Mouse (Mus musculus): ENCODE measurements around the gene Papss1. TPM values are rescaled to one million over a fixed set of nuclear protein-coding genes. Genes with fewer than 3 reads are reported as not detected.

Papss1 gene
- polyA plus RNA-seq, 1 experiment: 73.3 TPM

Other genes starting within 250 kb of the Papss1 start
- gene Sgms2, start 73.4 kb upstream of the Papss1 start, polyA plus RNA-seq (2012; rRNA removed): 1.3 and 2.1 TPM in 2 replicates